Mouse (Mus musculus): ENCODE data around the gene Fcmr. TPM values are rescaled to one million over a fixed set of nuclear protein-coding genes. Genes with fewer than 3 reads are reported as not detected.

Gene Fcmr
- polyA plus RNA-seq, 1 experiment from 2014 or later: not detected

DNA sequence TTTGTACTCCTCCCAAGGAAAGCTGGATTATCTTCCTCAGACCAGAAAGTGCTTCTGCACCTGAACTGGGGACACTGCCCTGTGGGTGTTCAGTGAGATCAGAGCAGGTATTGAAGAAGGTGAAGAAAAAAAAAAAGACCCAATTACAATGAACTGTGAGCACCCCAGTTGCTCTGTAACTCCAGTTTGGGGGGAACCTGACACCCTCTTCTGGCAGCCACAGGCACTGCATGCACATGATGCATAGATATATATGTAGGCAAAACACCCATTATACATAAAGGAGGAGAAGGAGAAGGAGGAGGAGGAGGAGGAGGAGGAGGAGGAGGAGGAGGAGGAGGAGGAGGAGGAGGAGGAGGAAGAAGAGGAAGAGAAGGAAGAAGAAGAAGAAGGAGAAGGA, 61.0 kb downstream of the Fcmr start:
- no peak for ATAC-seq (ENCODE audit: low FRiP score)
- no peak overlapping the region for H3K4me2 ChIP-seq
- no peaks in the 10 kb centered on the region for H3K36me3 ChIP-seq (replicated peaks)
- no peaks in the 10 kb centered on the region for H3K9me3 ChIP-seq
- H3K9ac ChIP-seq: no peak overlapping the region
- H3K27ac ChIP-seq: no peak overlapping the region
- H3K27me3 ChIP-seq: no peaks in the 10 kb centered on the region
- H3K4me3 ChIP-seq (replicated peaks): no peak overlapping the region
- no peaks in the 10 kb centered on the region for H3K4me1 ChIP-seq

Other genes starting within 250 kb of the Fcmr start
- gene Zp3r, start 236.0 kb upstream of the Fcmr start, polyA plus RNA-seq (2016; fragmentation: Nextera tagmentation; extraction: Ambion mirVana): not detected in 2 replicates
- gene C4bp, start 204.0 kb upstream of the Fcmr start, polyA plus RNA-seq (2016; fragmentation: Nextera tagmentation; extraction: Ambion mirVana): not detected in 2 replicates
- gene Gm29427, start 149.9 kb upstream of the Fcmr start, polyA plus RNA-seq (2016; fragmentation: Nextera tagmentation; extraction: Ambion mirVana): not detected in 2 replicates
- 18.0 and 18.9 TPM in 2 replicates for gene Yod1, start 148.3 kb upstream of the Fcmr start, polyA plus RNA-seq (2016; fragmentation: Nextera tagmentation; extraction: Ambion mirVana)
- gene Pfkfb2, start 136.4 kb upstream of the Fcmr start, polyA plus RNA-seq (2016; fragmentation: Nextera tagmentation; extraction: Ambion mirVana): 14.0 and 14.3 TPM in 2 replicates
- 0.33 and 0.45 TPM in 2 replicates for gene AA986860, start 133.7 kb upstream of the Fcmr start, polyA plus RNA-seq (2016; fragmentation: Nextera tagmentation; extraction: Ambion mirVana)
- not detected in 2 replicates for gene Fcamr, start 64.8 kb upstream of the Fcmr start, polyA plus RNA-seq (2016; fragmentation: Nextera tagmentation; extraction: Ambion mirVana)
- gene Pigr, start 39.0 kb upstream of the Fcmr start, polyA plus RNA-seq (2016; fragmentation: Nextera tagmentation; extraction: Ambion mirVana): not detected in 2 replicates
- not detected in 2 replicates for gene Il24, start 21.8 kb downstream of the Fcmr start, polyA plus RNA-seq (2016; fragmentation: Nextera tagmentation; extraction: Ambion mirVana)
- gene Il20, start 45.8 kb downstream of the Fcmr start, polyA plus RNA-seq (2016; fragmentation: Nextera tagmentation; extraction: Ambion mirVana): not detected in 2 replicates
- gene Il19, start 74.4 kb downstream of the Fcmr start, polyA plus RNA-seq (2016; fragmentation: Nextera tagmentation; extraction: Ambion mirVana): not detected in 2 replicates
- gene Il10, start 154.2 kb downstream of the Fcmr start, polyA plus RNA-seq (2016; fragmentation: Nextera tagmentation; extraction: Ambion mirVana): not detected in 2 replicates
- gene Mapkapk2, start 232.2 kb downstream of the Fcmr start, polyA plus RNA-seq (2016; fragmentation: Nextera tagmentation; extraction: Ambion mirVana): 51.0 and 55.3 TPM in 2 replicates